Mouse (Mus musculus) CD8-positive naive resting alpha-beta T cell, adult 2 months (primary cell): ENCODE data around the gene Kbtbd7.
"Not testable (repeated sequence)": the region's sequence is repeated elsewhere in the genome, so short reads cannot be mapped to it uniquely, and the experiment has no call there.

Experiments used
- DNase-seq, 2 experiments: peaks; one replicate each; pipeline ENCODE4 v3.0.0; 2022; ENCODE audit warnings: low read depth in 2 of 2, low spot score in 2 of 2

The Kbtbd7 gene

GRCm38 (mm10) chr14:79425979-79426729 lies at the start of gene Kbtbd7:
Gene Kbtbd7, plus strand, starts transcription at chr14:79426511.
- DNase-seq: peak; percentile 92 to 94

GRCm38 (mm10) chr14:79377041-79377440 lies 49.3 kb upstream of the Kbtbd7 start:
- no peak for DNase-seq

- no peak for DNase-seq
These were observed 43.2 kb upstream of the Kbtbd7 start for GRCm38 (mm10) chr14:79383120-79383519.

GRCm38 (mm10) chr14:79388304-79388703 lies 38.0 kb upstream of the Kbtbd7 start:
- no peak for DNase-seq

GRCm38 (mm10) chr14:79389438-79390264 lies 36.7 kb upstream of the Kbtbd7 start:
- no peak for DNase-seq

- DNase-seq: peak; percentile 92
These were observed 35.9 kb upstream of the Kbtbd7 start, which contains the start of gene Naa16 for GRCm38 (mm10) chr14:79390265-79390926. Gene Naa16, minus strand, starts transcription at chr14:79390778.

GRCm38 (mm10) chr14:79393289-79393688 lies 33.0 kb upstream of the Kbtbd7 start:
- DNase-seq: peak in 1 of 2 experiments; percentile 7

- DNase-seq: peak; percentile 44 to 61
These were observed 31.7 kb upstream of the Kbtbd7 start for GRCm38 (mm10) chr14:79394564-79394963.

GRCm38 (mm10) chr14:79397321-79398122 lies 28.8 kb upstream of the Kbtbd7 start, which contains the start of gene Mtrf1:
Gene Mtrf1, plus strand, starts transcription at chr14:79397772.
- DNase-seq: peak; percentile 25 to 45

GRCm38 (mm10) chr14:79407641-79408040 lies 18.7 kb upstream of the Kbtbd7 start:
- DNase-seq: no peak

- DNase-seq: no peak
These were observed 17.0 kb upstream of the Kbtbd7 start for GRCm38 (mm10) chr14:79409278-79409830.

GRCm38 (mm10) chr14:79410662-79411061 lies 15.6 kb upstream of the Kbtbd7 start:
- DNase-seq: no peak

GRCm38 (mm10) chr14:79413121-79413520 lies 13.2 kb upstream of the Kbtbd7 start:
- no peak for DNase-seq

GRCm38 (mm10) chr14:79420083-79420685 lies 6.1 kb upstream of the Kbtbd7 start:
- no peak for DNase-seq

- not testable (repeated sequence) for DNase-seq
These were observed 537 bp downstream of the Kbtbd7 start for GRCm38 (mm10) chr14:79426730-79427365.

GRCm38 (mm10) chr14:79434068-79434467 lies 7.8 kb downstream of the Kbtbd7 start:
- DNase-seq: no peak

GRCm38 (mm10) chr14:79440655-79441054 lies 14.3 kb downstream of the Kbtbd7 start:
- no peak for DNase-seq

GRCm38 (mm10) chr14:79441441-79441840 lies 15.1 kb downstream of the Kbtbd7 start:
- no peak for DNase-seq

GRCm38 (mm10) chr14:79444601-79445000 lies 18.3 kb downstream of the Kbtbd7 start:
- no peak for DNase-seq
